Mouse (Mus musculus) MEL (cell line): ENCODE measurements at regions not wholly inside any gene's neighbourhood (a gene's known extent, or its start where the extent isn't known, plus 50 kb on each side); places are given as distances from the start of the nearest gene placed in this dataset.

Source experiments
- CHD1 ChIP-seq: IDR thresholded peaks from 2 replicates; pipeline ENCODE4 v1.6.1; 2012; ENCODE audit warnings: low read depth, mild to moderate bottlenecking, inconsistent platforms, low read length, improper control_type of control experiment
- CHD2 ChIP-seq: IDR thresholded peaks from 2 replicates; pipeline ENCODE4 v1.6.1; 2011; ENCODE audit warnings: low read length, improper control_type of control experiment
- CTCF ChIP-seq, 3 experiments: IDR thresholded peaks in 2 of 3; conservative IDR thresholded peaks in 1 of 3; 2 replicates each; pipeline ENCODE4 v1.5.1; 2011 to 2012; ENCODE audit warnings: low read length in 3 of 3, low read depth in 2 of 3, mild to moderate bottlenecking in 2 of 3, improper control_type of control experiment in 1 of 3, inconsistent platforms in 1 of 3, mixed read lengths in 1 of 3, moderate library complexity in 1 of 3; ENCODE audit not compliant: control insufficient read depth in 1 of 3, insufficient read depth in 1 of 3, poor library complexity in 1 of 3, severe bottlenecking in 1 of 3
- E2F4 ChIP-seq: IDR thresholded peaks from 2 replicates; pipeline ENCODE4 v1.6.1; 2011; ENCODE audit warnings: low read depth, low read length, improper control_type of control experiment, borderline replicate concordance
- JUND ChIP-seq: IDR thresholded peaks from 2 replicates; pipeline ENCODE4 v1.6.1; 2011; ENCODE audit warnings: low read depth, mild to moderate bottlenecking, improper control_type of control experiment, low read length
- MAZ ChIP-seq: IDR thresholded peaks from 2 replicates; pipeline ENCODE4 v1.6.1; 2012; ENCODE audit warnings: low read depth, mild to moderate bottlenecking, inconsistent platforms, low read length, improper control_type of control experiment
- MYC ChIP-seq: IDR thresholded peaks from 2 replicates; pipeline ENCODE4 v1.6.1; 2011; ENCODE audit warnings: low read depth, mild to moderate bottlenecking, low read length, improper control_type of control experiment, moderate library complexity
- NELFE ChIP-seq: IDR thresholded peaks from 2 replicates; pipeline ENCODE4 v1.6.1; 2011; ENCODE audit warnings: low read depth, low read length, improper control_type of control experiment
- TCF12 ChIP-seq: IDR thresholded peaks from 2 replicates; pipeline ENCODE4 v1.6.1; 2014; ENCODE audit warnings: low read depth, mild to moderate bottlenecking, inconsistent platforms, low read length, improper control_type of control experiment, moderate library complexity
- USF1 ChIP-seq: IDR thresholded peaks from 2 replicates; pipeline ENCODE4 v1.6.1; 2014; ENCODE audit warnings: low read depth, mild to moderate bottlenecking, inconsistent platforms, low read length, improper control_type of control experiment, moderate library complexity

DNA sequence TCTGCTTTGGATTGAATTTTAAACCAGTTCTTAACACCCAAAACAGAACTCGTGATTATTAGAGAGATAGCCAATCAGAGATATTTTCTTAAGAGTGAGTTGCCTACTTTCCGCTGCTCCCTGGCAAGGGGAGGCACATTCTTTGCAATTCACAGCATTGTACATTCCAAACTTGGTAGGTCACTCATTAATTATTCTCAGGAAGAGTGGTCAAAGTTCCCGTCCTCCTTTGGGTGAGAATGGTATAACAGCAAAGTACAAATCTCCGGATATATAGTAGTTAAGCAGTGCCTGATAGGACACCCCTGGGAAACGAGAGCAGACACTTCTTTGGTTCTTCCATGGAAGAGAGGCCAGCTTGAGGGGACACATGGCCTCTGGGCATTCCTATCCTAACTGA is 1903.4 kb upstream of the 5930422O12Rik start:
- no peak for TF ChIP-seq JUND
- TF ChIP-seq CTCF (IDR thresholded peaks at IDR 0.05 in 2 of 3, conservative IDR thresholded peaks at IDR 0.05 in 1 of 3; ENCODE audit: control insufficient read depth in 1 of 3, insufficient read depth in 1 of 3, low read depth in 2 of 3, low read length in 3 of 3, poor library complexity in 1 of 3, severe bottlenecking in 1 of 3), result no peak
- no peak for TF ChIP-seq NELFE
- no peak for TF ChIP-seq MAZ
- TF ChIP-seq CHD1, result no peak
- no peak for TF ChIP-seq MYC
- TF ChIP-seq USF1, result no peak
- no peak for TF ChIP-seq E2F4
- no peak for TF ChIP-seq CHD2
- TF ChIP-seq TCF12, result no peak
